Comparison of ENCODE assay signal across 25 mouse cellular contexts in the genomic region with DNA sequence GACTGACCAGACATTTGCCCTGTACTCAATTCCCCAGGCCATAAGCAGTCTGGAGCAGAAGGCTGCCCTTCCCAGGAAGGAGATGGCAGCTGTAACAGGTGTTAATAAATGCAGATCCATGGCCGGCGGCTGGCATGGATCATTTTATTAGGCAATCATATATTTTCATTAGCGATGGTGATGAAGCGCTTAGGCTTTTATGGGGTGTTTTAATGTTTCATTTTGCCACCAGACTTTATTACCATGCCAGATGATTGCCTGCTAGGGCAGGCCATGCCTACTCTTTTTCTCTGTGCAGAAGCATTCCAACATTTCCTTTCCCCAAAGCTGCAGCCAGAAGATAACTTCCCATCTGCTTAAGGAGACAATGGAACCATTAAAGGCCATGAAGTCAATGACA.
DNase-seq lines count a peak whose midpoint lies in the region; ATAC-seq and TF ChIP-seq lines count a peak whose summit lies in the region.
"Had no signal": no experiment of that assay in that cellular context is flagged by ENCODE, and none has a peak within 500 bp of the region (broad histone marks: within the 10 kb centered on the region; RNA-seq: fewer than 3 reads in every experiment).

No protein-coding gene starts in this region.

- no peak overlapping the region for H3K4me3 ChIP-seq in limb, embryonic 11.5 days (ENCODE audit: low read depth, low read length)
- no peak overlapping the region for H3K4me3 ChIP-seq in limb, embryonic 10.5 days
- no peak overlapping the region for H3K4me3 ChIP-seq in cortical plate, adult 2 months (ENCODE audit: insufficient read depth, low read length)
- H3K4me3 ChIP-seq in neural tube, embryonic 14.5 days (ENCODE audit: low read depth, low read length), result no peak overlapping the region
- H3K4me3 ChIP-seq: embryonic facial prominence, embryonic 12.5 days; embryonic facial prominence, embryonic 15.5 days; heart, adult 2 months; heart, embryonic 10.5 days; heart, embryonic 13.5 days had no signal

- H3K27ac ChIP-seq in limb, embryonic 11.5 days (replicated peaks; ENCODE audit: low read depth, low read length), result no peak overlapping the region
- H3K27ac ChIP-seq in limb, embryonic 10.5 days, result no peak overlapping the region
- peak overlapping the region; percentile 78 for H3K27ac ChIP-seq in cortical plate, adult 2 months (ENCODE audit: insufficient read depth, low read length)
- no peak overlapping the region for H3K27ac ChIP-seq in neural tube, embryonic 14.5 days (ENCODE audit: low read depth, low read length)
- H3K27ac ChIP-seq: embryonic facial prominence, embryonic 12.5 days; embryonic facial prominence, embryonic 15.5 days; heart, adult 2 months; heart, embryonic 10.5 days; heart, embryonic 13.5 days; hindbrain, embryonic 14.5 days had no signal

- peak; percentile 28 for DNase-seq in limb, embryonic 11.5 days (ENCODE audit: low spot score)
- no peak for DNase-seq in limb, embryonic 10.5 days (ENCODE audit: low spot score)
- no peak for DNase-seq in ovary, adult 18-20 months (ENCODE audit: low spot score)
- DNase-seq: adrenal gland, adult 2 months; adrenal gland, postnatal 36 days; B cell, adult 2 months; cerebellum, adult 18-20 months; cerebellum, adult 9-10 months; cerebellum, postnatal 14 days; forebrain, postnatal 0 days; gastrocnemius, postnatal 10 days; gastrocnemius, postnatal 36 days; heart, adult 2 months; heart, postnatal 14 days; heart, postnatal 4 days had no signal

- H3K4me1 ChIP-seq in limb, embryonic 11.5 days (ENCODE audit: control insufficient read depth, insufficient read depth, low read length), result no peaks in the 10 kb centered on the region
- H3K4me1 ChIP-seq in limb, embryonic 10.5 days, result 0 out of 2 replicates have a peak, but pooled peaks cover 3% of the 10 kb centered on the region
- H3K4me1 ChIP-seq in cortical plate, adult 2 months (ENCODE audit: control insufficient read depth, insufficient read depth, low read length), result peaks cover 3% of the 10 kb centered on the region; the same call in 1 of the 2 replicates
- H3K4me1 ChIP-seq in neural tube, embryonic 14.5 days (ENCODE audit: control insufficient read depth, insufficient read depth, low read length), result no peaks in the 10 kb centered on the region
- H3K4me1 ChIP-seq: embryonic facial prominence, embryonic 12.5 days; embryonic facial prominence, embryonic 15.5 days; heart, embryonic 10.5 days; heart, embryonic 13.5 days had no signal

- ATAC-seq in limb, embryonic 11.5 days (ENCODE audit: insufficient number of reproducible peaks, low FRiP score, low TSS enrichment, low read depth), result no peak
- peak; percentile 41; the same call in 1 of the 2 replicates for ATAC-seq in neural tube, embryonic 14.5 days (ENCODE audit: low read depth)
- no peak for ATAC-seq in monocyte, adult 5-6 weeks (replicated peaks; ENCODE audit: insufficient number of reproducible peaks, low FRiP score, low TSS enrichment, poor library complexity, severe bottlenecking)
- ATAC-seq: forebrain, embryonic 14.5 days had no signal

- WGBS in limb, embryonic 11.5 days, result 56% methylated on average over 4 of the region's 4 CpGs
- 71% methylated on average over 4 of the region's 4 CpGs for WGBS in limb, embryonic 10.5 days
- 38% methylated on average over 4 of the region's 4 CpGs for WGBS in neural tube, embryonic 14.5 days

- no peaks in the 10 kb centered on the region for H3K9me3 ChIP-seq in limb, embryonic 11.5 days (ENCODE audit: control insufficient read depth, low read length)
- H3K9me3 ChIP-seq in limb, embryonic 10.5 days (replicated peaks), result no peaks in the 10 kb centered on the region
- no peaks in the 10 kb centered on the region for H3K9me3 ChIP-seq in neural tube, embryonic 14.5 days (ENCODE audit: control insufficient read depth, low read length)
- H3K9me3 ChIP-seq: embryonic facial prominence, embryonic 12.5 days; embryonic facial prominence, embryonic 15.5 days; heart, embryonic 10.5 days; heart, embryonic 13.5 days had no signal

- no peaks in the 10 kb centered on the region for H3K36me3 ChIP-seq in limb, embryonic 11.5 days (ENCODE audit: control insufficient read depth, insufficient read depth, low read length)
- H3K36me3 ChIP-seq in limb, embryonic 10.5 days, result no peaks in the 10 kb centered on the region
- H3K36me3 ChIP-seq in neural tube, embryonic 14.5 days (ENCODE audit: control insufficient read depth, insufficient read depth, low read length), result no peaks in the 10 kb centered on the region
- H3K36me3 ChIP-seq: embryonic facial prominence, embryonic 12.5 days; embryonic facial prominence, embryonic 15.5 days; G1E; heart, embryonic 10.5 days; heart, embryonic 13.5 days had no signal

- no peak for TF ChIP-seq POLR2A in cortical plate, adult 2 months (IDR thresholded peaks at IDR 0.05; ENCODE audit: extremely low read depth, insufficient read depth, low read length)

- H3K27me3 ChIP-seq in limb, embryonic 11.5 days (ENCODE audit: control insufficient read depth, insufficient read depth, low read length), result no peaks in the 10 kb centered on the region
- H3K27me3 ChIP-seq in limb, embryonic 10.5 days (ENCODE audit: low read depth, poor library complexity, severe bottlenecking), result no peaks in the 10 kb centered on the region
- no peaks in the 10 kb centered on the region for H3K27me3 ChIP-seq in neural tube, embryonic 14.5 days (ENCODE audit: control insufficient read depth, insufficient read depth, low read length)
- H3K27me3 ChIP-seq: embryonic facial prominence, embryonic 12.5 days; embryonic facial prominence, embryonic 15.5 days; heart, embryonic 13.5 days had no signal

- H3K4me2 ChIP-seq in limb, embryonic 11.5 days (ENCODE audit: low read depth, severe bottlenecking), result no peak overlapping the region
- H3K4me2 ChIP-seq in neural tube, embryonic 14.5 days (ENCODE audit: low read depth, low read length), result no peak overlapping the region
- H3K4me2 ChIP-seq: embryonic facial prominence, embryonic 12.5 days; embryonic facial prominence, embryonic 15.5 days; heart, embryonic 13.5 days; hindbrain, embryonic 14.5 days had no signal

- no peak overlapping the region for H3K9ac ChIP-seq in limb, embryonic 11.5 days (ENCODE audit: low read length)
- H3K9ac ChIP-seq in neural tube, embryonic 14.5 days (replicated peaks; ENCODE audit: low read depth, low read length), result no peak overlapping the region
- H3K9ac ChIP-seq: embryonic facial prominence, embryonic 12.5 days; embryonic facial prominence, embryonic 15.5 days; forebrain, postnatal 0 days; heart, embryonic 13.5 days; hindbrain, embryonic 14.5 days had no signal

- no peak for TF ChIP-seq CTCF in cortical plate, adult 2 months (IDR thresholded peaks at IDR 0.05; ENCODE audit: extremely low read depth, insufficient read depth, low read length)
